Mouse (Mus musculus) adrenal gland, adult 18-20 months (tissue): ENCODE results near the gene Kctd12. TPM values are rescaled to one million over a fixed set of nuclear protein-coding genes. Genes with fewer than 3 reads are reported as not detected.

Experiments used
- DNase-seq, 2 experiments: peaks; one replicate each; pipeline ENCODE4 v3.0.0; 2021 to 2022; ENCODE audit warnings: low spot score in 2 of 2
- long read RNA-seq, 2 experiments: library from polyadenylated mRNA; stranded (forward); transcript quantifications; one replicate each; pipeline ENCODE4 v2.0.0; 2021
- total RNA-seq, 2 experiments: library from RNA; stranded (reverse); gene quantifications; 1 replicate in 1 of 2; 2 replicates in 1 of 2; pipeline ENCODE4 v1.2.3; 2021

Kctd12 gene
- 10 to 100 TPM; 26.4 to 30.4 TPM for total RNA-seq
- long read RNA-seq, experiment 1, full-length matches to known transcripts = 3 of 4 reads
- long read RNA-seq, experiment 1, partial matches to known transcripts = 0 of 4 reads
- long read RNA-seq, experiment 1, other reads (novel, unspliced or antisense) = 1 of 4 reads
- long read RNA-seq, experiment 2, full-length matches to known transcripts = 3 of 5 reads
- long read RNA-seq, experiment 2, partial matches to known transcripts = 0 of 5 reads
- long read RNA-seq, experiment 2, other reads (novel, unspliced or antisense) = 2 of 5 reads

DNA sequence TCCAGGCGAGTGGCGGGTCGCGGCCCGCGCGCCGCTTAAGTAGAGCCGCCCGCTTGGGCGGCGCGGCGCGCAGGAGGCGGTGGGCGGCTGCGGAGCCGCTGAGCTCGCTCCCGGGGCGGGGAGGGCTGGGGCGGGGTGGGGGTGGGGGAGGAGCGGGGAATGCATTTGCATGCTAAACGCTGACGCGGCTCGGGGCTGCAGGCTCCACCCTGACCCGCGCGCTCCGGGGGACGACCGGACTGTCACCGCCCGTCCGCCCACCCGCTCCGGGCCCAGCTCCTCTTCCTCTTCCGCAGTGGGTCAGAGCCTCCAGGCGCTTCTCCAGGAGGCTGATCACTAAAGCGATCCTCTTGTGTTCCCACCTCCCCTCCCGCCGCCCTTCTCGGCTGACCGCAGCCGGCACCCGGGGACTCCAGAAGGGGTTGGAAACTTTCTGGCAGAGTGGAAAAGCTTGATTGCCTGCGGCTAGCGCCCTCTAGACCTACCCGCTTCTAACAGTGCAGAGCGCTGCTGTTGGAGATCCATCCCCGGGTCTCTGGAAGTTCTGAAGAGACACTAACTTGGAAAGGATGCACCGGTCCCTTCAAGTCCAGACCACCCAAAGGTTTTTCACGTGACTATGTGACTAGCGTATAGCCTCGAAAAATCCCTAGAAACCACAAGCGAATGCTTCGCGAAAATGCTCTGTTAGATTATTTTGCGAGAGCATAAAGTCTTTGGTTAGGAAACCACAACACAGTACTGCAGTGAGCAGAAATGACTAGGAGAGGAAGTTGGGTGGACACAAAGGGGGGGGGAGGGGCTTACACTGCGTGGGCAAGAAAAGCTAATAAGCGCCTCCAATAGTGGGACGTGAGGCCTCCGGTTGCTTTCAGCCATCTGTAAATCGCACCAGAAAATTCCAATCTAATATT, at the start of gene Kctd12:
Gene Kctd12 (minus strand): TSS at position 11 of the 914 bp plus-strand sequence.
- DNase-seq = peak; percentile 84 to 86

DNA sequence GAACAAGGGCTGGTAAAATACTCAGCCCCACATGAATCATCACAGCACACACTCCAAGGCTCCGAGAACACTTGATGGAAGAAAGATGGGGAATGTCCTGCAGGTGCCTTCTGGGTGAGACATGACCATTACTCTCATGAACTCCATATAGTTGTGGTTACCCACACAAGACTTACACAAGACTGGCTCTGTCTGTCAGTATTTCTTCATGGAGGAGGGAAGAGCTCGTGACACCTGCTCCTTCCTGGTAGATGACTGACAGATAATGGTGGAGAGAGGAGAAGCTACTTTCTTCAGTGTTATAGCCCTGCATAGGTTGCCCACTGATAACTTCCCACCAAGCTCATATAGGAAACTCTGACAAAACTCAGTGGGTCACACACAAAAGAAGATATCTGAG, 46.8 kb upstream of the Kctd12 start:
- DNase-seq = no peak

DNA sequence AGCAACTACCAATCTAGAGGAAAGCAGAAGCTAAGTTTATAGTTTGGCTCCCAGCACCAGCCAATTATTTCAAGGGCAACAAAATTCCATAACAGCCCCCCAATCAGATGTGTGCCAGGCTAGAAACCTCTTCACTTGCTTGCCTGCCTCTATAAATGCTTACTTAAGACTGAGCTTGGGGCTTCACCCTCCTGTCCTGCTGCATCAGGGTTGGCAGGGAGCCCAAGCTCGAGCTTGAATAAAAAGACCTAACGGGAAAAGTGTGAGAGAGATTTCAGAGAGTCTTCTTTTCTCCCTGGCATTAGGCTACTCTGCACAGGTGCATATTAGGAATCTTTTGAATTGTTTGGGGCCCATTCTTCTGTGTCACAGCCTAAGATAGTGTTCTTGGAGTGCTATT, 37.6 kb upstream of the Kctd12 start:
- DNase-seq = no peak

DNA sequence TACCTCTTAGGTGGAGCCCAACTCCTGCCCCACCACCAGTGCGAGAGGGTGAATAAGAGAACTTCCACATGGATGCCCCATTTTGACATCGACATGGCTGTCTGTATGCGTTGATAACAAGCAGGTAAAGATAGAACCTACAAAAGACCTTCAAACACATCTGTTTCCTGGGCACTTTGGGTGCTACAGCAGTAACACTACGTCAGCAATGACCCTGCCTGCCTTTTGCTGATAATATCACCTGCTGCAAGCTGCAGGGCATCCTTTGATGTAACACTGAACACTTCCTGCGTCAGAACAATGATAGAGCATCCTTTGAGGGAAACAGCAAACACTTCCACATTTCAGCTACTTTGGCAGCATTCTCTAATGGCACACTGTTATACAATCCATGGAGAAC, 34.6 kb upstream of the Kctd12 start:
- no peak for DNase-seq

DNA sequence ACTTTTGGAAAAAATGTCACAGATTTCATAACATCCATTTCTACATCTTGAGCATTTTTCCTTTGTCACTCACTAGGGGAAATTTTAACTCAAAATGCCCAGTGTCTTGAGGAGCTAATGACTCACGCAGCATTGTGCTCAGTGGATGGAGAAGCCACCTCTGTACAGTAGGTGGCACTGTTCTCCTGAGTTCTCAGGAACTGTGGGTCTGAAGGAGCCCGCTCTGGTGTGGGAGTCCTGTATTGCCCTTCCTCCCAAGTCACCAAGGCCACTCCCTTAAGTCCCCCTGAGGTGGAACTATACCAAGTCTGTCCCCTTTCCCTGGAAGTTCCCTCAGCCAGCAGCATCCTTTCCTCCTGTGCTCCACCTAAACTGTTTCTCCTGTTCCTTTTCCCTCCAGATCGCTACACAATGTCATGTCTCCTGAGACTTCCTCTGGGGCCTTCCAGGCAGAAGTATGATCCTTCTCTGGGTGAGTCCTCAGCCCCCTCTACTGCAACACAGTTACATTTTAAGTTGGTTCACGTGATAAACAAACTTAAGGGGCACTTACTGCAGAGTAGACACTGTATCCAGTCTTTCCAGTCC, 30.2 kb upstream of the Kctd12 start:
- peak; percentile 40 to 49 for DNase-seq

DNA sequence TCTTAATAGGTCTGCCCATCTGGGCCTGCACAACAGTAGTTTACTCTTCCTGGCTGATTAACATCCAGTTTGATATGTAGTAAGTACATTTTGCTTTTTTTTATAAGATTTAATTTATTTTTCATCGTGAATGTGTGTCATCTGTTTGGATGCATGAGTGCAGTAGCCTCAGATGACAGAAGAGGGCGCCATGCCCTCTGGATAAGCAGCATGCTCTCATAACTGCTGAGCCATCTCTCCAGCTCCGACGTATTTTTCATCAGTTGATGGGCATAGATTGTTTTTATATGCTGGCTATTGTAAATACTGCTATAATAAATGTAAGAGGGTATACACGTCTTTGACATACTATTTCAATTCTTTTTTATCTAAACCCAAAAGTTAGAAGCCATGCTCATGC, 29.3 kb upstream of the Kctd12 start:
- DNase-seq = peak in 1 of 2 experiments; percentile 33

DNA sequence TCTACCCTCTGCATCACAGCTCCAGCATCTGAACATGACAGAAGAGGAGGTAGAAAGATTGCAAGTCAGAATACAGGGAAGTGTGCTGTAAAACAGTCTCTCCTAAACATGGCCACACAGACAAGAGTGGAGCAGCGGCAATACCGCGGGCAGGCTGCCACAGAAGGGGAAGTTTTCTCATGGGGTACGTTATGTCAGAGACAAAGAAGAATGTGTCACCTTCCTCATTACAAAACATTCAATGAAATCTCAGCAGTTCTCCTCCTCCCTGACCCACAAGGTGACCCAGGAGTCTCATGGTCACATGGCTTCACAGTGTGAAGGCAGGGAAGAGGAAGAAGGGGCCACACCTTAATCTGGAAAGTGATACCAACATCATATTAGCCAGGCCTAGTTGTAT, 25.3 kb upstream of the Kctd12 start:
- DNase-seq = no peak

DNA sequence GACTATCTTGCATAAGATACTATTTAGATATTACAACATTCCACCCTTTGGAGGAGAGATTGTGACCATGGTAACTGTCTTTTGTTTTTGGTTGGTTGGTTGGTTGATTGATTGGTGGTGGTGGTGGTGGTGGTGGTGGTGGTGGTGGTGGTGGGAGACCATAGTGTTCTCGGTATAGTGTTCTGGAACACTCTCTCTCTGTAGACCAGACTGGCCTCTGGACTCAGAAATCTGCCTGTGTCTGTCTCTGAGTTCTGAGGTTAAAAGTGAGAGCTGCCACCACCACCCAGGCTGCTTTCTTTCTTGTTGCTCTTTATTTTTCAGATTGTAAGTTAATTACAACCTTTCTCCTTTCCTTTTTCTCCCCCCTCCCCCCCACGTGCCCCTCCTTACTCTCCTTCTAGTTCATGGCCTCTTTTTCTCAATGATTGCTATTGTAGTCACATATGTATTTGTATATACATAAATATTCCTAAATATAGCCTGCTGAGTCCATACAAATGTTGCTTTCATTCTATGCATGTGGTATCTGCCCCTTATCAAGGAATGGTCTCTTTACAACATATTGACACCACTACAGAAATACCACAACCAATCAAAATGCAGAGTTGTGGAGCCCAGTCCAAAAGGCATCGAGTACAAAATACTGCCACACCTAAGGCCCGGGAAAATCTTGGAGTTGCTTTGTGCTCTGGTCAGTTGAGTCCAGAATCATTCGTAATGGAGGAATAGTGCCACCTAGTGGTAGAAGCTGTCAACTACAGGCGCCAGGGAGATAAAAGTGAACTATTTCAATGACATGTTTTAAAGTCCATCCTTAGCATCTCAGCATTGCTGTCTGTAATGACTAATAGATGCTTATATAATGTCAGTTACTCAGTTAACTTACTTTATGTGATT, 12.5 kb upstream of the Kctd12 start:
- peak; percentile 75 to 78 for DNase-seq

DNA sequence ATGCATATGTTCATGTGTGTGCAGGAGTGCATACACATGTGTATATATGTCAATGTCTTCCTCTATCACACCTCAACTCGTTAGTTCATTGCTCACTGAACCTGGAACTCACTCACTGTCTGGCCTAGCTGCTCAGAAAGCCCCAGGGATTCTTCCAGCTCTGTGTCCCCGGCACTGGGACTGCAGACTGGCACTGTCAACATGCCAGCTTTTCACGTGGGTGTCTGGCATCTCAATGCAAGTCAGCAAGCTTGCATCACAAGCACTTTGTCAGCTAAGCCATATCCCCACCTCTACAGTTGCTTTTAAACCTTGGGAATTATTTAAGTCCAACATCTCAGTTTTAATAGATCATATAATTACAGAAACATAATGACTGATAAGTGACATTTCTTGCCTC, 8.3 kb upstream of the Kctd12 start:
- no peak for DNase-seq

DNA sequence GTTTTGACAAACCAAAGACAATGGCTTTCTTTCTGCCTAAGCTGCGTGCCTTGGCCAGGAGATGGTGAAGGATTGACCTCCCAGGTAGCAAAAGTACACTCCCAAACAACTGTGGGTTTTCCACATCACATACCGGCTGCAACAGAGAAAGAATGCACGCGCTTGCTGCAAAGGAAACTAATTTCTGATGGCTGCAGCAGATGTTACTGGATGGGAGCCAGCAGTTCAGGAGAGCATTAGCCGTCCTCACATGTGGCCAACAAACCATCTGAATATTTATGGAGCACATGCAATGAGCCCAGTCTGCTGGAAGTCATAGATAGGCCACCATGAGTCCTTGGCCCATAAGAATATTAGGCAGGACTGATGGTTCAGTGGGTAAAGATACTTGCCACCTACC, 7.4 kb upstream of the Kctd12 start:
- DNase-seq = no peak

DNA sequence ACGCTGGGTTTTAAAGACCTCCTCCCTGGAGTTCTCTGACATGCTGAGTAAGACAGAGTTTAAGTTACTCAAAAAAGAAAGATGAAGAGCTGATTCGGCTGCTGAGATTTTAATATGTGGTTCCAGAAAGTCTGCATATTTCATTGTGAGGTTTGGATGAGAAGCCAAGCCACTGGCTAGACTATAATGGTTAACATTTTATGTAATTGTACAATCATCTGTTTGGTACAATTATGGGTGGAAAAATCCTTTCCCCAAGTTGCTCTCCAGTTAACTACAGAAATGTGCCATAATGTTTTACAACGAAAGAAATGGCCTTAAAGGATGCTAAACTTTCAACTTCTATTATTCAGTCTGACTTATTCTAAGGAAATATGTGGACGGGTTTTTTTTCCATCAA, 6.8 kb upstream of the Kctd12 start:
- DNase-seq = no peak

DNA sequence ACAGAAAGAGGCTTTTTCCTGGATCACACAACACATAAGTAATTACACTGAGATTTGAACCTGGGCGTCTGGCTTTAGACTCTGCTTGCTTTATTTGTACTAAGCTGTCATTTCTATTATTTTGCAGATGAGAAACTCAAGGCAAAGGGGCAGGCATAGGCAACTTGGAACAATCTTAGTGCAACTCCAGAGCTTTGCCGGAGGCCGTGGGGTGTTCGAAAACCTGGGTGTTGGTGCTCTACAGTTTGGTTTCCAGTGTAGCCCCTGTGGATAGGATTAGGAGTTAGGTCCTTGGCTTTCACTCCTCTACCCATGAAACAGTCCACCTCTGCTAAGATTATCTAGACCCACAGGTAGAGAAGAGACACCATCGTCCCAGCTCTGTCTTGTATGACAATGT, 5.2 kb upstream of the Kctd12 start:
- DNase-seq = no peak

DNA sequence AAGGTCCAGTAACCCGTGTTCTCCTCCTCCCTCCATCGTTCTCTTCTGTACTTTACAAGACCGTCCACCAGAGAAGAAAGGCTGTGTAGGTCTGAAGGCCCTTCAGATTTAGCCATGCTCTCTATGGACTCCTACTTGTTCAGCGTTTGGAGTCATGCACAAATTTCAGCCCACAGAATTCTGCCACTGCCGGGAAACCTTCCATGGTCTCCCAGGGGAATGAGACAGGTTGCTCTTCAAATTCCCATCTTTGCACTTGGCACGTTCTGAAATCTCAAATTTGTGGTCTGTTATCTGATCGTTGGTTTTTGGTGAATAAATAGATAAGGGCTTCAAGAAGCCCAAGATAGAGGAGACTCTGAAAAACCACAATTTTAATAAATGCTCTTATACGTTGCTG, 1.2 kb upstream of the Kctd12 start:
- DNase-seq = no peak

DNA sequence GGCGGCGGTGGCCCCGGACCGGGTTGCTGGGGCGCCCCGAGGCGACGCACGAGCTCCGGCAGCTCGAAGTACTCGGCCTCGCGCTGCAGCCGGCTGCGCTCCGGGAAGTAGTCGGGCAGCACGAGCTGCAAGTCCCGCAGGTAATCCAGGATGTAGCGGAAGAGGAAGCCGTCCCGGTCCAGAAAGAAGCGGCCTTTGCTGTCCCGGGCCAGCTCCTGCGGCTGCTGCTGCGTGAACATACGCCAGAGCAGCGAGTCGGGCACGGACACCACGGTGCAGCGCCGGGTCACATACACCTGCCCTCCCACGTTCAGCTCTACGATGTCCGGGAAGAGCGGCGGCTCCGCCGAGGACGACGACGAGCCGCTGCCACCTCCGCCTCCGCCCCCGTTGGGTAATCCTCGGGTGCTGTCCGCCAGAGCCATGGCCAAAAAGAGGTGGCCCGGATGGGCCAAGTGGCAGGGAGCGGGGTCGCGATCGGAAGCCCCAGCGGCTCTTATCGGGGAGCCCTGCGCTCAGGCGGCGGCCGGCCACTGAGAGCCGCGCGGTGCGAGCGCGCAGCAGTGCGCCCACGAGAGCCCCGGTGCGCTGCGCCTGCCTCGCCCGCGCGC, 316 bp downstream of the Kctd12 start:
- DNase-seq = peak in 1 of 2 experiments; percentile 80

DNA sequence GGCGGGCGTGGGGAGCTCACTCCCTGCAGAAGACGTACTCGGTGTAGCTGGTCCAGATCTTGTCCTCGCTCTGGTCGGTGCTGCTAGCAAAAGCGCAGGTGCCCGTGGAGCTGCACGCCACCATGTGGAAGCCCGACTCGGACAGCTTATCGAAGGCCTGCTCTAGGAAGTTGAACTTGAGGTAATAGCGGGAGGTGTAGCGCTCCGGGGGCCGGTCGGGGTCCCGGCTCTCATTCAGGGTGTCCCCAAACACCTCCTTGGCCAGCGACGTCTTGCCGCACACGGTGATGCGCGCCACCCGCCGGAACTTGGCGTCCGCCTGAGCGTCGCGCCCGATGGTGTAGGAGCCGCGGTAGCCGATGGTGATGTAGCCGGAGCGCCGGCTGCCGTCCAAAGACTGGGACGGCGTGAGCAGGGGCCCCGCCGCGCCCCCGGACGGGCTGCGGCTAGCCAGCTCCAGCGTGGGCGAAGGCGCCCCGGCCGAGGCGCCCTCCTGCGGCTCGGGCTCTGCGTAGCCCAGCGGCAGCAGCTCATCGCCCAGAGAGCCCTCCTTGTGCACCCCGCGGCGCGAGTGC, 909 bp downstream of the Kctd12 start:
- DNase-seq = peak; percentile 51 to 59

DNA sequence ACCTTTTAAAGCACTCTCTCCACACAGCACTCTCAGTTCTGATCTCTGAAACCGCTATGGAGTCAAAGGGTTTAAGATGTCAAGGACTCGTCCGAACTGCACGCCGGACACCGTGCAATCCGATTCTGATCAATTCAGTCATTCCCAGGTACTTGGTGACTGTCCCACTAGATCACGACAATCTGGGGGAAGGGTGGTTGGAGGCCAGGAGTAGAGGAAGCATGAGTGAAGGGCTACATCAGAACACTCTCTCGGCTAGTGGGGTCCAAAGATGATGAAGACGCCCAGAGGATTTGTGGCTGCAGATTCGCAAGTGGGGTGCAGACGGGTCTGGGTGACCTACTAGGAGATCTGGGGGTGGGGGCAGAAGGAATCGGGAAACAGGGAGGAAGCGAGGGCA, 1.5 kb downstream of the Kctd12 start:
- DNase-seq = no peak

DNA sequence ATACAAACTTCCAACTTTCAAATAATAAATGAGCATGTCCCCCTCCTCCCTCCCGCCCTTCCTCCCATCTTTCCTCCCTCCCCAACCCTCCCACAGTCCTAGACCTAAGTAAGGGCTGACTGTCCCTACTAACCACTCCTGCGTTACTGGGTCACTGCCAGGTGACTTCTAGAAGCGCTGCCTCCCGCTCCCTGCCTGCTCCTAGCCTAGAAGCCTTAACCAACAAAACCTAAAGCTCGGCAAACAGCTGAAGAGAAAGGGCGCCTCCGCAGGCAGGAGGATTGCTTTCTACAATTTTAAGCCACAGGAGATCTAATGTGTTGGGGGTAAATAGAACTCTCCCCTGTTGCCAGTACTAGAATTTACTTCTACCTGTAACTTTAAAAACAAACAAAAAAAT, 2.0 kb downstream of the Kctd12 start:
- DNase-seq = peak in 1 of 2 experiments; percentile 30

DNA sequence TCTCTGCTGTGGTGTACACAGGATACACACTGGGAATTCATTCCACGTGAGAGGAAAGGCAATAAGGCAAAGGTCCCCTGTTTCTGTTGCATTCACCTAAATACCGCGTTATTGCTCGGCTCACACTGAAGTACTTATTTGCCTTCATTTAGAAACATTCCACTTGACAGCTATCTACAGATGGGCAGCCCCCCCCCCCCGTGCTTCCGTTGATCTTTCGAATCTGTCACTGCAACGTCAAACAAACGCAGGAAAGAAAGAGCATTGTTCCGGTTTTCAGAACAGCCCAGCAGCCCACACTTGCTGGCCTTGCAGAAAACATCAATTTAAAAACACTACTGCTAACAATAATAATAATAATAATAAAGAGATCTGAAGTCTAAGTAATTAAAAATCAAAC, 2.6 kb downstream of the Kctd12 start:
- no peak for DNase-seq

DNA sequence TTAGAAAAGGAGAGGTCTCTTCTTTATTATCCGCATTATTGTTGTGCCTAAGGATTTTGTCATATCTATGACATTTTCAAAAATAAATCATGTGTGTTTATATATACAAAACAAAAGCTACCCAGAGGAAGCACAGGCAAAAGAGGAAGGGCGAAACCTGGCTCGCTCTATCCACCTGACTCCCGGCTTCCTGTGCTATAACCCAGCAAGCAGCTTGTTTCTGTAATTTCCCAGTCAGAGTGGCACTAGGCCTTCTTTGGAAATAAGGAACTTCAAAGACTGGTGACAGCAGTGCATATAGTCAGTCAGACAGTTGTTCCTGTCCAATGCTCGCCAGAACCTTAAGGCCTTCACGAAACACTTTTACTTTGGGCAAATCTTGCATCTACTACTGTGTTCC, 6.6 kb downstream of the Kctd12 start:
- no peak for DNase-seq

DNA sequence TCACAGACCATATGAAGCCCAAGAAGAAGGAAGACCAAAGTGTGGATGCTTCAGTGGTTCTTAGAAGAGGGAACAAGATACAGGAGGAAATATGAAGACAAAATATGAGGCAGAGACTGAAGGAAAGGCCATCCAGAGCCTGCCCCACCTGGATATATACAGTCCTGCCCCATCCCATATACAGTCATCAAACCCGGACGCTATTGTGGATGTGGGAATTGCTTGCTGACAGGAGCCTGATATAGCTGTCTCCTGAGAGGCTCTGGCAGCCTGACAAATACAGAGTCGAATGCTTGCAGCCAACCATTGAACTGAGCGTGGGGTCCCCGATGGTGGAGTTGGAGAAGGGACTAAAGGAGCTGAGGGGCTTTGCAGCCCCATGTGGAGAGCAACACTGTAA, 13.6 kb downstream of the Kctd12 start:
- no peak for DNase-seq
